Mouse (Mus musculus) heart, postnatal 4 days (tissue): ENCODE data around the gene Nphs1. TPM values are rescaled to one million over a fixed set of nuclear protein-coding genes. Genes with fewer than 3 reads are reported as not detected.

ENCODE experiments used
- total RNA-seq, 2 experiments: library from RNA; stranded (reverse); gene quantifications; 2 replicates each; pipeline ENCODE4 v1.2.3; 2021

The Nphs1 gene
- total RNA-seq, 2 experiments from 2014 or later: not detected

Other genes starting within 250 kb of the Nphs1 start
- 10 to 100 TPM; 61.9 to 70.3 TPM for gene Polr2i, start 226.4 kb upstream of the Nphs1 start, total RNA-seq
- gene Tbcb, start 226.0 kb upstream of the Nphs1 start, total RNA-seq: 10 to 100 TPM; 77.2 to 78.9 TPM
- gene Ovol3, start 222.6 kb upstream of the Nphs1 start, total RNA-seq: not detected
- gene Thap8, start 178.2 kb upstream of the Nphs1 start, total RNA-seq: under 1 TPM; 0.38 to 0.54 TPM
- 10 to 100 TPM in 1 of 2 experiments, 1 to 10 TPM in 1; 9.7 to 12.3 TPM for gene Wdr62, start 177.9 kb upstream of the Nphs1 start, total RNA-seq
- gene Clip3, start 166.6 kb upstream of the Nphs1 start, total RNA-seq: 10 to 100 TPM; 10.1 to 12.8 TPM
- 10 to 100 TPM; 29.4 to 30.8 TPM for gene Alkbh6, start 149.6 kb upstream of the Nphs1 start, total RNA-seq
- gene Syne4, start 143.5 kb upstream of the Nphs1 start, total RNA-seq: 1 to 10 TPM; 1.3 to 3.2 TPM
- gene E130208F15Rik, start 136.6 kb upstream of the Nphs1 start, total RNA-seq: under 1 TPM; 0.70 to 0.91 TPM
- gene Sdhaf1, start 134.4 kb upstream of the Nphs1 start, total RNA-seq: 10 to 100 TPM; 15.5 to 16.6 TPM
- 1 to 10 TPM; 1.4 to 2.2 TPM for gene Lrfn3, start 95.5 kb upstream of the Nphs1 start, total RNA-seq
- 10 to 100 TPM; 11.1 to 13.5 TPM for gene Tyrobp, start 44.6 kb upstream of the Nphs1 start, total RNA-seq
- gene Hcst, start 38.5 kb upstream of the Nphs1 start, total RNA-seq: under 1 TPM in 1 of 2 experiments, not detected in 1; 0.88 TPM
- gene Nfkbid, start 36.6 kb upstream of the Nphs1 start, total RNA-seq: 1 to 10 TPM in 1 of 2 experiments, under 1 TPM in 1; 0.43 to 1.3 TPM
- gene Aplp1, start 12.8 kb upstream of the Nphs1 start, total RNA-seq: 1 to 10 TPM; 6.0 to 7.4 TPM
- under 1 TPM in 1 of 2 experiments, not detected in 1; 0.34 TPM for gene Kirrel2, start 625 bp upstream of the Nphs1 start, total RNA-seq
- gene Prodh2, start 35.3 kb downstream of the Nphs1 start, total RNA-seq: not detected
- 10 to 100 TPM in 1 of 2 experiments, 1 to 10 TPM in 1; 7.3 to 12.8 TPM for gene Arhgap33, start 76.7 kb downstream of the Nphs1 start, total RNA-seq
- gene Hspb6, start 93.9 kb downstream of the Nphs1 start, total RNA-seq: 100 to 1,000 TPM; 279 to 308 TPM
- gene Proser3, start 94.0 kb downstream of the Nphs1 start, total RNA-seq: 1 to 10 TPM; 5.2 to 7.8 TPM
- 10 to 100 TPM; 14.8 to 17.1 TPM for gene Lin37, start 101.5 kb downstream of the Nphs1 start, total RNA-seq
- 10 to 100 TPM; 70.5 to 72.7 TPM for gene U2af1l4, start 105.0 kb downstream of the Nphs1 start, total RNA-seq
- gene Gm49396, start 105.0 kb downstream of the Nphs1 start, total RNA-seq: 1 to 10 TPM; 2.1 to 3.1 TPM
- 10 to 100 TPM; 80.0 to 83.8 TPM for gene Psenen, start 105.3 kb downstream of the Nphs1 start, total RNA-seq
- 1 to 10 TPM; 1.1 to 1.2 TPM for gene Igflr1, start 107.1 kb downstream of the Nphs1 start, total RNA-seq
- 10 to 100 TPM; 29.5 to 35.8 TPM for gene Kmt2b, start 130.4 kb downstream of the Nphs1 start, total RNA-seq
- gene Zbtb32, start 140.6 kb downstream of the Nphs1 start, total RNA-seq: not detected
- under 1 TPM; 0.62 to 0.86 TPM for gene Upk1a, start 154.5 kb downstream of the Nphs1 start, total RNA-seq
- gene Cox6b1, start 167.8 kb downstream of the Nphs1 start, total RNA-seq: 1,000 to 10,000 TPM; 2,883 to 3,014 TPM
- gene Etv2, start 177.5 kb downstream of the Nphs1 start, total RNA-seq: not detected
- 10 to 100 TPM; 58.8 to 62.2 TPM for gene Rbm42, start 192.0 kb downstream of the Nphs1 start, total RNA-seq
- gene Haus5, start 206.7 kb downstream of the Nphs1 start, total RNA-seq: 10 to 100 TPM; 13.1 to 16.6 TPM
- not detected for gene Pmis2, start 213.3 kb downstream of the Nphs1 start, total RNA-seq
- gene 2200002J24Rik, start 240.6 kb downstream of the Nphs1 start, total RNA-seq: not detected